8 mouse cellular contexts compared by ENCODE assay signal in the genomic region with DNA sequence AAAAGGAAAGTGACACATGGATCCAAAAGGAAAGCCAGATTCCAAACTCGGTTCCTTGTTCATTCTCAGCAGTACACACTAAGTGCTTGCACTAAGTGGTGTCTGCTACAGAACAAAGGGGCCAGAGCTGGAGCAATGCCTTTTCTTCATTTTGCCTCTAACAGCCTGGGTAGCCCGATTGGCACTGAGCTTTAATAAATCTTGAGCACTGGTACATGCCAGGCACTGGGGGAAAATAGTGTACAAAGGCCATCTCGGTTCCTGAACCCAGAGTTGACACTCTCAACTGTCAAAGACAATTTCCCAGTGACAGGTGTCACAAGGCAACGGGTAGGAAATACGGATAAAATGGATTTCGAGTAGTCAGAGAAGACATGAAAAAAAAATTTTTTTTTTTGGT. TPM values are rescaled to one million over a fixed set of nuclear protein-coding genes. Genes with fewer than 3 reads are reported as not detected.
A peak's percentile ranks its signal among the peaks of the same experiment; 100 is the strongest.
DNase-seq lines count a peak whose midpoint lies in the region; ATAC-seq and TF ChIP-seq lines count a peak whose summit lies in the region.

No protein-coding gene starts in this region.

- H3K4me3 ChIP-seq in cerebellum, adult 2 months (replicated peaks; ENCODE audit: insufficient read depth, low read depth, low read length) = no peak overlapping the region
- H3K4me3 ChIP-seq in E14TG2a.4 (replicated peaks; ENCODE audit: low read length) = peak overlapping the region; percentile 95
- peak overlapping the region; percentile 68 for H3K4me3 ChIP-seq in forebrain, embryonic 12.5 days (replicated peaks)
- peak overlapping the region; percentile 88 for H3K4me3 ChIP-seq in intestine, embryonic 16.5 days (ENCODE audit: low read length)
- peak overlapping the region; percentile 81 for H3K4me3 ChIP-seq in liver, postnatal 0 days (ENCODE audit: low read depth, low read length)

- WGBS in cerebellum, adult 2 months = 42% methylated on average over 6 of the region's 6 CpGs
- WGBS in forebrain, embryonic 12.5 days = 48% methylated on average over 6 of the region's 6 CpGs
- WGBS in intestine, embryonic 16.5 days = 47% methylated on average over 6 of the region's 6 CpGs
- WGBS in liver, postnatal 0 days (ENCODE audit: insufficient replicate concordance) = 55% methylated on average over 6 of the region's 6 CpGs

- H3K36me3 ChIP-seq in E14TG2a.4 (ENCODE audit: insufficient read depth, low read length) = peaks cover 24% of the 10 kb centered on the region
- peaks cover 17% of the 10 kb centered on the region for H3K36me3 ChIP-seq in forebrain, embryonic 12.5 days (replicated peaks)
- no peaks in the 10 kb centered on the region for H3K36me3 ChIP-seq in intestine, embryonic 16.5 days (ENCODE audit: control insufficient read depth, insufficient read depth, low read length)
- H3K36me3 ChIP-seq in liver, postnatal 0 days (replicated peaks; ENCODE audit: insufficient read depth, low read length) = peaks cover 11% of the 10 kb centered on the region

- peak; percentile 47 for DNase-seq in cerebellum, adult 2 months
- DNase-seq in cerebellum, adult 11 months = no peak
- peak; percentile 17 for DNase-seq in liver, postnatal 0 days
- no peak for DNase-seq in frontal cortex, postnatal 14 days (ENCODE audit: low spot score in 2 of 2)
- DNase-seq in gastrocnemius, postnatal 10 days = no peak

- ATAC-seq in forebrain, embryonic 12.5 days (ENCODE audit: low FRiP score) = no peak
- ATAC-seq in intestine, embryonic 16.5 days = no peak
- ATAC-seq in liver, postnatal 0 days = no peak

- TF ChIP-seq EP300 in liver, postnatal 0 days (IDR thresholded peaks at IDR 0.05; ENCODE audit: low read depth) = no peak

- H3K4me2 ChIP-seq in forebrain, embryonic 12.5 days = peak overlapping the region; percentile 54
- H3K4me2 ChIP-seq in intestine, embryonic 16.5 days (ENCODE audit: low read depth, low read length) = peak overlapping the region; percentile 78
- H3K4me2 ChIP-seq in liver, postnatal 0 days (ENCODE audit: low read depth, low read length) = peak overlapping the region; percentile 89

- H3K27me3 ChIP-seq in cerebellum, adult 2 months (ENCODE audit: control insufficient read depth, insufficient read depth, low read length) = no peaks in the 10 kb centered on the region
- no peaks in the 10 kb centered on the region for H3K27me3 ChIP-seq in E14TG2a.4 (ENCODE audit: insufficient read depth, low read length)
- no peaks in the 10 kb centered on the region for H3K27me3 ChIP-seq in forebrain, embryonic 12.5 days
- H3K27me3 ChIP-seq in intestine, embryonic 16.5 days (replicated peaks; ENCODE audit: control insufficient read depth, insufficient read depth, low read length) = no peaks in the 10 kb centered on the region
- H3K27me3 ChIP-seq in liver, postnatal 0 days (ENCODE audit: insufficient read depth, low read length) = no peaks in the 10 kb centered on the region

- H3K9me3 ChIP-seq in E14TG2a.4 (ENCODE audit: low read length) = no peaks in the 10 kb centered on the region
- no peaks in the 10 kb centered on the region for H3K9me3 ChIP-seq in forebrain, embryonic 12.5 days
- no peaks in the 10 kb centered on the region for H3K9me3 ChIP-seq in intestine, embryonic 16.5 days (ENCODE audit: control insufficient read depth, low read length)
- no peaks in the 10 kb centered on the region for H3K9me3 ChIP-seq in liver, postnatal 0 days (ENCODE audit: low read length)

- no peak for TF ChIP-seq CTCF in cerebellum, adult 2 months (IDR thresholded peaks at IDR 0.05; ENCODE audit: borderline replicate concordance, insufficient read depth, low read depth, low read length)
- TF ChIP-seq CTCF in E14TG2a.4 (conservative IDR thresholded peaks at IDR 0.05; ENCODE audit: low read length) = no peak
- TF ChIP-seq CTCF in liver, postnatal 0 days (IDR thresholded peaks at IDR 0.05; ENCODE audit: low read depth) = no peak

- TF ChIP-seq POLR2A in cerebellum, adult 2 months (IDR thresholded peaks at IDR 0.05; ENCODE audit: borderline replicate concordance, insufficient read depth, low read length) = no peak

- peak overlapping the region; percentile 57; the same call in 1 of the 2 replicates for H3K9ac ChIP-seq in forebrain, embryonic 12.5 days
- peak overlapping the region; percentile 72 for H3K9ac ChIP-seq in intestine, embryonic 16.5 days (ENCODE audit: low read depth, low read length)
- H3K9ac ChIP-seq in liver, postnatal 0 days (replicated peaks) = peak overlapping the region; percentile 52

- peaks cover 14% of the 10 kb centered on the region for H3K4me1 ChIP-seq in cerebellum, adult 2 months (ENCODE audit: control insufficient read depth, insufficient read depth, low read length)
- peaks cover 34% of the 10 kb centered on the region for H3K4me1 ChIP-seq in E14TG2a.4 (replicated peaks; ENCODE audit: low read depth, low read length)
- peaks cover 24% of the 10 kb centered on the region for H3K4me1 ChIP-seq in forebrain, embryonic 12.5 days
- peaks cover 5% of the 10 kb centered on the region; the same call in 1 of the 2 replicates for H3K4me1 ChIP-seq in intestine, embryonic 16.5 days (ENCODE audit: control insufficient read depth, insufficient read depth, low read length)
- peaks cover 23% of the 10 kb centered on the region for H3K4me1 ChIP-seq in liver, postnatal 0 days (ENCODE audit: insufficient read depth)

- peak overlapping the region; percentile 78; the same call in 1 of the 2 replicates for H3K27ac ChIP-seq in cerebellum, adult 2 months (ENCODE audit: insufficient read depth, low read length)
- 0 out of 2 replicates have a peak overlapping the region, but pooled peaks have one; percentile 22 for H3K27ac ChIP-seq in forebrain, embryonic 12.5 days
- peak overlapping the region; percentile 84 for H3K27ac ChIP-seq in intestine, embryonic 16.5 days (ENCODE audit: low read length)
- peak overlapping the region; percentile 82 for H3K27ac ChIP-seq in liver, postnatal 0 days (ENCODE audit: low read depth)

RNA-seq across cellular contexts. Expression of gene Mtch2, which starts 0.8 kb away (rescaled TPM):
- polyA plus RNA-seq in cerebellum, adult 2 months (2012; rRNA removed) = 245 and 249 TPM in 2 replicates
- polyA plus RNA-seq in forebrain, embryonic 12.5 days (2016; fragmentation: Nextera tagmentation; extraction: Ambion mirVana) = 214 and 215 TPM in 2 replicates
- 409 and 416 TPM in 2 replicates for polyA plus RNA-seq in intestine, embryonic 16.5 days (2015; fragmentation: Nextera tagmentation; extraction: Ambion mirVana)
- polyA plus RNA-seq in liver, postnatal 0 days (2015; fragmentation: Nextera tagmentation; extraction: Ambion mirVana) = 182 and 184 TPM in 2 replicates
- total RNA-seq in gastrocnemius, postnatal 10 days (2021) = 100 to 1,000 TPM; 153 to 155 TPM

RNA-seq across cellular contexts. Expression of gene C1qtnf4, which starts 39.5 kb away (rescaled TPM):
- 234 and 254 TPM in 2 replicates for polyA plus RNA-seq in cerebellum, adult 2 months (2012; rRNA removed)
- 15.9 and 28.0 TPM in 2 replicates for polyA plus RNA-seq in forebrain, embryonic 12.5 days (2016; fragmentation: Nextera tagmentation; extraction: Ambion mirVana)
- polyA plus RNA-seq in intestine, embryonic 16.5 days (2015; fragmentation: Nextera tagmentation; extraction: Ambion mirVana) = 3.3 and 4.8 TPM in 2 replicates
- 2.9 and 3.1 TPM in 2 replicates for polyA plus RNA-seq in liver, postnatal 0 days (2015; fragmentation: Nextera tagmentation; extraction: Ambion mirVana)
- 1 to 10 TPM; 7.1 to 8.5 TPM for total RNA-seq in gastrocnemius, postnatal 10 days (2021)

RNA-seq across cellular contexts. Expression of gene Kbtbd4, which starts 58.4 kb away (rescaled TPM):
- 33.1 and 33.7 TPM in 2 replicates for polyA plus RNA-seq in cerebellum, adult 2 months (2012; rRNA removed)
- 59.1 and 61.2 TPM in 2 replicates for polyA plus RNA-seq in forebrain, embryonic 12.5 days (2016; fragmentation: Nextera tagmentation; extraction: Ambion mirVana)
- 24.8 and 27.1 TPM in 2 replicates for polyA plus RNA-seq in intestine, embryonic 16.5 days (2015; fragmentation: Nextera tagmentation; extraction: Ambion mirVana)
- polyA plus RNA-seq in liver, postnatal 0 days (2015; fragmentation: Nextera tagmentation; extraction: Ambion mirVana) = 8.7 and 9.8 TPM in 2 replicates
- total RNA-seq in gastrocnemius, postnatal 10 days (2021) = 10 to 100 TPM; 14.9 to 20.1 TPM

RNA-seq across cellular contexts. Expression of gene Ndufs3, which starts 58.5 kb away (rescaled TPM):
- 278 and 280 TPM in 2 replicates for polyA plus RNA-seq in cerebellum, adult 2 months (2012; rRNA removed)
- 188 and 192 TPM in 2 replicates for polyA plus RNA-seq in forebrain, embryonic 12.5 days (2016; fragmentation: Nextera tagmentation; extraction: Ambion mirVana)
- 301 and 316 TPM in 2 replicates for polyA plus RNA-seq in intestine, embryonic 16.5 days (2015; fragmentation: Nextera tagmentation; extraction: Ambion mirVana)
- polyA plus RNA-seq in liver, postnatal 0 days (2015; fragmentation: Nextera tagmentation; extraction: Ambion mirVana) = 196 and 199 TPM in 2 replicates
- 100 to 1,000 TPM; 406 to 473 TPM for total RNA-seq in gastrocnemius, postnatal 10 days (2021)

Comparison
In these comparisons a context has a peak if more than half of its experiments do, and no peak if none do; other contexts are left out.
1. DNase-seq: peak in cerebellum, adult 2 months (2 of 2) and liver, postnatal 0 days (single experiment); none in cerebellum, adult 11 months (single experiment), frontal cortex, postnatal 14 days (0 of 2) and gastrocnemius, postnatal 10 days (single experiment).
2. H3K27ac ChIP-seq: peak in every context shown above with its lines; median percentile 84 in intestine, embryonic 16.5 days; 82 in liver, postnatal 0 days; 78 in cerebellum, adult 2 months; 22 in forebrain, embryonic 12.5 days.
3. Peak in every context shown above with its lines, with median percentiles within 50 percentile points of each other: H3K4me2 ChIP-seq and H3K9ac ChIP-seq.